Mouse (Mus musculus): Measurements from ENCODE around the gene Kcnk16.

Kcnk16 gene

DNA sequence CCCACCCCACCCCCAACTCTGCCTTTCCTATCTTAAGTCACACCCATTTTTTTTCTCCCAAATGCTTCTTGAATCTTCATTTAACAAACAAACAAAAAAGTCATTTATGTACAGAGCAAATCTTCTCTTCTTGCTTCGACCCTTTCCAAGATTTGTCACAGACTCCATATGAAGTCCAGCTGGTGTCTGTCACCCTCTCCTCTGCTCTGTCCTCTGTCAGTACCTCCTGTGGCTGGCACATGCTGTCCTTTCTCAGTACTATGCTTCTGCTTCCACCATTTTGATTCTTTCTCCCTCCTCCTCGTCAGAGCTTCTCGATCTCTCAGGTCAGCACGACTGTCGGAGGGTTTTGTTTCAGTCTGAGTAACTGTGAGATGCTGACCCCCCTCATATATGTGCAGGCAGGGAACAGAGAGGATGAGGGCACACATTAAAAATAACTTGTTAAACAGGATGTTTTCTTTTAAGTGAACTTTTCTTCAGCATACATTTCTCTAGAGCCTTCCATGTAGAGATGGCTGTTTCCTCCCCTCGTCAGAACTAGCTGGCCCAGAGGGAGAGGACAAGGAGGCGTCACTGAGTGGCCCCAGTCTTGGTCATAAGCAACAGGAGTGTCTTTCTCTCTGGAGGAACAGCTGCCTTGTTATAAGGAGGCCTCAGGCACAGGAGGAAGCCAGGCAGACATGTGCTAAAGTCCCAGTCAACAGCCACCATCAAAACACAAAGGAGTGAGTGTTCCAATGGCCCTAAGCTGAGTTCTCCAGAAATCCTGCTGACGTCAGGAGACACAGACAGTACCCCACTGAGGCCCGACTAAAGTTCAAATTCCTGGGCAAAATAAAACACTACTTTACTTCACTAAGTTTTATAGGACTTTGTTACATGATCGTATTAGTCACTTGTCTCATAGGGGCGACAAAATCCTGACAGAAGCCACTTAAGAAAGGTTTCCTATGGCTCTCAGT lies 35.7 kb downstream of the Kcnk16 start:
- DNase-seq (ENCODE audit: low spot score in 2 of 2): no peak

- no peak for DNase-seq (ENCODE audit: low spot score in 2 of 2)
These were observed 38.9 kb downstream of the Kcnk16 start for GRCm38 (mm10) chr14:20230063-20230491.

- DNase-seq (ENCODE audit: low spot score in 2 of 2): no peak
These were observed 39.6 kb downstream of the Kcnk16 start for GRCm38 (mm10) chr14:20229437-20229836.

DNA sequence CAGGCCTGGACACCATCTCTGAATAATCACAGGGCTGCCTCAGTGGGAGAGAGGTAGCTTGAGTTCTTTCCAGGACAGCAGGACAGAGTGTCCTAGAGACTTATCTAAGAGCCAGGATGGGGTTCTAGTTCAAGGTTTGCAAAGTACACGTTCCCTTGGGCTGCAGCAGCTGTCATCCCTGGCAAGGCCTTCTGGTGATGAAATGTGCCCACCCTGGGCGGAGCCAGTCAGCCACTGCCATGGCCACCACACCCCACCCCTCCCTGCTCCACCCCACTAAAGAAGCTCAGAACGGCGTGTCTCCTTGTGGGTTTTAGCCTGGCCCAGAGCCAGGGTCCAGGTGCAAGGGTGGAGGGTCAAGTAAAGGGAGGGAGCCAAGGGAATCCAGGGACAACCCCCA lies 40.7 kb downstream of the Kcnk16 start:
- no peak for DNase-seq (ENCODE audit: low spot score in 2 of 2)

GRCm38 (mm10) chr14:20226982-20227381 lies 42.0 kb downstream of the Kcnk16 start:
- DNase-seq (ENCODE audit: low spot score in 2 of 2): no peak

DNA sequence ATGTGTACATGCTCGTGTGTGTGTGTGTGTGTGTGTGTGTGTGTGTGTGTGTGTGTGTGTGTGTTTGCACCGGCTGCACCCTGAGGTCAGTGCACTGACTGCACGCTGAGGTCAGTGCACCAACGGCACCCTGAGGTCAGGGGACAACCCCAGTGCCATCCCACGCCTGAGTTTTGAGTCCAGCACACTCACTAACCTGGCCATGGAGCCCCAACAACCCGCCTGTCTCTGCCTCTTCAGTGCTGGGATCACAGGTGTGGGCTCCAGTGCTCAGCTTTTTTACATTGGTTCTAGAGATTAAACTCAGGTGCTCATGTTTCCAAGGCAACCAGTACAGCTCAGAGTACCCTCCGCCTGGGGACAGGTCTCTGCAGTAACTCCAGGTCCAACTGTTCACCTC lies 42.5 kb downstream of the Kcnk16 start:
- no peak for DNase-seq (ENCODE audit: low spot score in 2 of 2)

DNA sequence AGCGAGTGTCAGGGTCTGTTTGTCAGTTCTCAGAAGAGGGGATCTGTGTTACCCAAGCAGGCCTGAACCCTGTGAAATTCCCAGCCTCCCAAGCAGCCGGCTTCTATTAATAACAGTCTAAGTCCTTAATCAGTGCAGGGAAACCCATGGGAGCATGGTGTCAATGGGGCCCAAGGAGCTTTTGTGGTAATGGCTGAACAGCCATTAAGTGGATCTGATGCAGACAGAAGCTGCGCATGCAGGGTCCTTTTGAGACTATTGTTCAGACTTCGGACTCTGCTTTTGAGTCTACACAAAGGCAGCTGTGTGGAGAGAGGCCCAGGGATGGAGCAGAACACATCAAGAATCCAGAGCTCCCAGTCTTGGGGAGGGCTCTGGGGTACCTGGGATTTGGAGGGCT lies 43.5 kb downstream of the Kcnk16 start:
- DNase-seq (ENCODE audit: low spot score in 2 of 2): no peak

GRCm38 (mm10) chr14:20224576-20225218 lies 44.3 kb downstream of the Kcnk16 start:
- no peak for DNase-seq (ENCODE audit: low spot score in 2 of 2)

DNA sequence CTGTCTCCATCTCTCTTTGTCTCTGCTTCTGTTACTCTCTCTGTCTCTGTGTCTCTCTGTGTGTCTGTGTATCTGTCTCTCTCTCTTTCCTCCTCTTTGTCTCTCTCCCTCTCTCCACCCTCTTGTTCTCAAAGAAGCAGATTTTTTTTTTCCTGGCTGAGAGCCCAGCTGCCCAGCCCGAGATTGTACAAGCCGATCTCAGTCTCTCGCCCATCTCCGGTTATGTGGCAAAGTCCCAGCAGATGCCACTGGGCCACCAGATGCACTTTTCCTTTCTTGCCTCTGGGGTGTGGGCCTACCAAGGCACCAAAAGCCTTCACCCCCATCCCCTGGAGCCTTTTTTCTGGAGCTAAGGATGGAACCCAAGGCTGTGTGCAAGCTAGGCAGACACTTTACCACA lies 44.8 kb downstream of the Kcnk16 start:
- no peak for DNase-seq (ENCODE audit: low spot score in 2 of 2)

- no peak for DNase-seq (ENCODE audit: low spot score in 2 of 2)
These were observed 45.7 kb downstream of the Kcnk16 start for GRCm38 (mm10) chr14:20223253-20223652.

DNA sequence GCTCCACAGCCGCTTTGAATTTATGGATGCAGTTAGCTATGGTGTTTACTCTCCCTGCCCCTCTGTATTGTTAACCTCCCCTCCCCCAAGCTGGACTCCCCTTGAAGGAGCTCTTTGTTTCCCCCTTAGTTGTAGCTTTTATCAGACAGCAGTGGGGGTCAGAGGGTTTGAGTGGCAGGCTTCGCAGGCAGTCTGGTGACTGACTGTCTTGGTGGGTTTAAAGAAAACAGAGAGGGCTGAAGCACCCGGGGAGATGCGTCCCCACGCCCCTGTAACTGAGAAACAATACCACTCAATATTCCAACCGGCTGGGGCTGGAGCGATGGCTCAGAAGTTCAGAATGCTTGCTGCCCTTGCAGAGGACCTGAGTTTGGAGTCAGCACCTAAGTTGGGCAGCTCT lies 47.9 kb downstream of the Kcnk16 start:
- no peak for DNase-seq (ENCODE audit: low spot score in 2 of 2)

DNA sequence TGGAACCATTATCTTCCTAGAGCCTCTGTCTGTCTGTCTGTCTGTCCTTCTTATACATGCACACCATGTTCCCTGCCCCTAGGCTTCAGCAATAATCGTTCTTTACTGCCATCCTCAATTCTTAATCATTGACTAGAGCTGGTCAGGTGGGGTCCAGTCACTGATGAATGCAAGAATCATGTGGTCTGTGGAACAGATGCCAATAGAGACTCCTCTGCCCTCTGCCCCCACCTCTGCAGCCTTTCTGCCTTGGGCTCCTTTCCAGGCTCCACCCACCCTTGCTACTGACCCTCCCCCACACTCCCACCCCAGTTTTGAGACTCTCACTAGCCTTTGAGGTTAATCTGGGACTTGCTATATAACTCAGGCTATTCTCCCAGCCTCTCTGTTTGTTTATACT lies 49.1 kb downstream of the Kcnk16 start:
- no peak for DNase-seq (ENCODE audit: low spot score in 2 of 2)

- DNase-seq (ENCODE audit: low spot score in 2 of 2): no peak
These were observed 51.6 kb downstream of the Kcnk16 start for GRCm38 (mm10) chr14:20217299-20217864.

GRCm38 (mm10) chr14:20216561-20217298 lies 52.3 kb downstream of the Kcnk16 start:
- DNase-seq (ENCODE audit: low spot score in 2 of 2): no peak

DNA sequence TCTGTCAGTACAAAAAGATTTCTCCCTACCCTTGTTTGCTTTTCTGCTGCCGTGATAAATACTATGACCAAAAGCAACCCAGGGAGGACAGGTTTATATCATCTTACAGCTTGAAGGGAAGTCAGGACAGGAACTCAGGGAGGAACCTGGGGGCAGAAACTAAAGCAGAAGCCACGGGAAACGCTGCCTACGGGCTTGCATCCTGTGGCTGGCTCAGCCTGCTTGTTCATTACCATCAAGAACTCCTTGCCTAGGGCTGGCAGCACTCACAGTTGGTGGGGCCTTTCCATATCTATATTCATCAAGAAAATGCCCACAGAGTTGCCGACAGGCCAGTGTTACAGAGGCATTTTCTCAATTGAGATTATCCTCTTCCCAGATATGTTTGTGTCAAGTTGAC lies 53.2 kb downstream of the Kcnk16 start:
- DNase-seq (ENCODE audit: low spot score in 2 of 2): no peak

DNA sequence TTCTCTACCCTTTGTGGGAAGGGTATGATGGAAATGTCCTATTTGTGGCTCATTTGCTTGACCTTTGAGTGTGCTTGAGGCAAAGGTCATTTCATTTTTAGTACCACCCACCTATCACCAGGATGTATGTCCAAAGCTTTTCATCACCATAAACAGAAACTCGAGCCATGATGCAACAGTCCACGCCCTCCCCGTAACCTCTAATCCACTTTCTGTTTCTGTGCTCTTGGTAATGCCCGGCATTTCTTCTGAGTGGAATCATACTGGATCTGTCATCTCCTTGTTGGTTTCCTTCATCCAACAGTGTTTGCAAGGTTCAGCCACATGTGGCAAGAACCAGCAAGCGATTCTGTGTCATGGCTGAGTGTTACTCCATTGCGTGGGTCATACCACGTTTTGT lies 54.9 kb downstream of the Kcnk16 start:
- DNase-seq (ENCODE audit: low spot score in 2 of 2): no peak

DNA sequence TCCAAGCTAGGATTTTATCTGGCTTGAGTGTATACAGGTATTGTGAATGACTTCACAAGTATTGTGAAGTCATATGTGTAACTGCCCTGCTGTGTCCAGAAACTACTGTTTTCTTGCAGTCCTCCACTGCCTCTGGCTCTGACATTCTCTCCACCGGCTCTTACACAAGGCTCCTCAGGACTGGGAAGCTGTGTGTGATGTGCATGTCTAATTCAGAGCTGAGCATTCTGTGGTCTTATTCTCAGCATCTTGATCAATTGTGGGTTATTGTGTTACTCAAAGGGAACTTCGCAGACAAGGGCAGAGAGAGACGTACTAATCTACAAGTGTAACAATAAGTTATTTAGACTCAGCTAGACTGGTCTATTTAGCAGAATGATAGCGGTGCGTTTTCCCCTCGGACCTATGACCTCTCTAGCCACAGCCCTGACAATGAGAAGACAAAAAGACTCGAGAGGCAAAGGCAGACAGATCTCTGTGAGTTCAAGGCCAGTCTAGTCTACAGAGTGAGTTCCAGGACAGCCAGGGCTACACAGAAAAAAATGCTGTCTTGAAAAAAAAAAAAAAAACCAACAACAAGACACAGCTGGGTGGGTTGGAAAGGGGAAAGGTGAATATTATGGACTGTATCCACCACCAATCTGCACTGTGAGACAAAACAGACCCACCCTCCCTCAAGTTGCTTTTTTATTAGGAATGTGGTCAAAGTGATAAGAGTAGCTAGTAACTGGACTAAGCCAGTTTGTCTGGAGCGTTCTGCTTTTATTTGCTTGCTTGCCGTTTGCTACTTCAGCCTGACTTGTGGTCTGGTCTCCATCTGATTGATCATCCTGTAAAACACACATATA lies 57.0 kb downstream of the Kcnk16 start:
- DNase-seq (ENCODE audit: low spot score in 2 of 2): no peak
